Mouse (Mus musculus) bone marrow, adult 2 months (tissue): ENCODE results near the gene Wdr59.

Experiments used
- CTCF ChIP-seq: fragments of 200-500 bp; IDR thresholded peaks from 2 replicates; pipeline ENCODE4 v1.5.1; 2011; ENCODE audit warnings: low read length, control low read depth; ENCODE audit not compliant: control insufficient read depth, insufficient read depth
- POLR2A ChIP-seq: fragments of 200-500 bp; IDR thresholded peaks from 2 replicates; pipeline ENCODE4 v1.6.1; 2011; ENCODE audit warnings: low read depth, mild to moderate bottlenecking, control low read depth, low read length, borderline replicate concordance; ENCODE audit not compliant: control insufficient read depth

GRCm38 (mm10) chr8:111449671-111450070 lies 72.2 kb downstream of the Wdr59 start:
- TF ChIP-seq POLR2A (no peak), CTCF (no peak)
